Mouse (Mus musculus): ENCODE data around the gene Aph1b. TPM values are rescaled to one million over a fixed set of nuclear protein-coding genes. Genes with fewer than 3 reads are reported as not detected.
A peak's percentile ranks its signal among the peaks of the same experiment; 100 is the strongest.
"Not testable (repeated sequence)": the region's sequence is repeated elsewhere in the genome, so short reads cannot be mapped to it uniquely, and the experiment has no call there.

The Aph1b gene
- polyA plus RNA-seq (2016; fragmentation: Nextera tagmentation; extraction: Ambion mirVana), result 11.4 and 12.5 TPM in 2 replicates

DNA sequence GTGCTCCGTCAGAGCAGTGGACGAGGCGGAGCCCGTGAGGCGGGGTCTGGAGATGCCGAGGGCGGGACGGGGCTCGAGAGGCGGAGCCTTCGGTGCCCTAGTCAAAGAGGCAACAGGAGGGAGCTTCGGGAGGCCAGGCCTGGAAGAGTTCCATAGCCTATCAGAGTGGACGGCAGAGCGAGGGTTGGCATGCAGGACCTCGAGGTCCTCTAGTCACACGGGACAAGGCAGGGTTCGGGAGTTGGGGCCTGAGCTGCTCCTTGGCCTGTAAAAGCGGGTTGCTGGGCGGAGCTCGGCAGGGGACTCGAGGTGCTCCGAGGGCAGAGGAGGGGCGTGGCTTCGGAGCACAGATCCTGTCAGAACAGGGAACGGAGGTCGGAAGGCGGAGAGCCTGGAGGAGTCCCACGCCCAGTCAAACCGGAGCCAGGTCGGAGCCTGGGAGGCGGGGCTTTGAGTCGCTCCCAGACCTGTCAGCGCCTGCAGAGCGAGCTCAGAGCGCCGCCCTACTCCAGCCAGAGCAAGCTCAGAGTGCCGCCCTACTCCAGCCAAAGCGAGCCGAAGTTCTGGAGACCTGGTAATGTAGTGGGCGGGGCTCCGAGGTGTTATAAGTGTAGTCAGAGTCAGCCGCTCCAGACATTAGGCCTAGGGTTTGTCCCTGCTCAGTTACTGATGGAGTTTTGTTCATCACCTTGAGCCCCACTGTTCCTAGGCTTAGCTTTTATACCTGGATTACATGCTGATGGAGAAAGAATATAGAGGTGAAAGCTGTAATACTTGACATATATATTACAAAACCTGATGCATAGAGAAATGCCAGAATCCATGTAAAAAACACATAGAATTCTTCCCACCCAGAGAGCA, at the start of gene Aph1b:
Gene Aph1b (minus strand): TSS at position 27 of the 861 bp plus-strand sequence.
- Histone ChIP-seq H3K4me1 (replicated peaks) (peaks cover 23% of the 10 kb centered on the region), H3K4me3 (peak within 1 kb of the TSS; percentile 79), H3K36me3 (no peaks in the 10 kb centered on the region), H3K9me3 (no peaks in the 10 kb centered on the region), H3K27me3 (ENCODE audit: insufficient read depth, poor library complexity, severe bottlenecking) (no peaks in the 10 kb centered on the region; the same call in 1 of the 2 replicates), H3K27ac (peak within 1 kb of the TSS; percentile 96)
- WGBS, result under 1% methylated on average over 42 of the region's 42 CpGs
- DNase-seq (ENCODE audit: low spot score), result peak; percentile 98

DNA sequence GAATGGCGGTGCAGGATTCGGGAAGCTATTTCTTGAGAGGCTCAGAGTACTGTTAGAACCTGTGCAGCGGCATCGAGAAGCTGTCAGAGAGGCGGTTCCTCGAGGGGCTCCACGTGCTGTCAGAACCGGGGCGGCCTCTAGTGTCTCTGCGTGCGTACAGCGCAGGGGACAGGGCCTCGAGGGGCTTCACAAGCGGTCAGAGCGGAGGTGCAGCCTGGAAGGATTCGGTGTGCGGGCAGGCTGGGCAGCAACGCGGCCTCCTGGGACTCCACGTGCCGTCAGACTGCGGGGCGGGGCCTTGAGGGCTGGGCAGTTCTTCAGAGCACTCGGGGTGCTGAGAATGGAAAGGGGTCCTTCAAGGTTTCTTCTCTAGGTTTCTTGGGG, 39.8 kb upstream of the Aph1b start:
- H3K27ac ChIP-seq, result peak overlapping the region; percentile 79
- no peak for DNase-seq (ENCODE audit: low spot score)
- no peaks in the 10 kb centered on the region for H3K9me3 ChIP-seq
- H3K27me3 ChIP-seq (ENCODE audit: insufficient read depth, poor library complexity, severe bottlenecking), result peaks cover 41% of the 10 kb centered on the region
- no peaks in the 10 kb centered on the region for H3K36me3 ChIP-seq
- H3K4me3 ChIP-seq, result peak overlapping the region; percentile 77
- peaks cover 21% of the 10 kb centered on the region for H3K4me1 ChIP-seq (replicated peaks)
- under 1% methylated on average over 24 of the region's 24 CpGs for WGBS

DNA sequence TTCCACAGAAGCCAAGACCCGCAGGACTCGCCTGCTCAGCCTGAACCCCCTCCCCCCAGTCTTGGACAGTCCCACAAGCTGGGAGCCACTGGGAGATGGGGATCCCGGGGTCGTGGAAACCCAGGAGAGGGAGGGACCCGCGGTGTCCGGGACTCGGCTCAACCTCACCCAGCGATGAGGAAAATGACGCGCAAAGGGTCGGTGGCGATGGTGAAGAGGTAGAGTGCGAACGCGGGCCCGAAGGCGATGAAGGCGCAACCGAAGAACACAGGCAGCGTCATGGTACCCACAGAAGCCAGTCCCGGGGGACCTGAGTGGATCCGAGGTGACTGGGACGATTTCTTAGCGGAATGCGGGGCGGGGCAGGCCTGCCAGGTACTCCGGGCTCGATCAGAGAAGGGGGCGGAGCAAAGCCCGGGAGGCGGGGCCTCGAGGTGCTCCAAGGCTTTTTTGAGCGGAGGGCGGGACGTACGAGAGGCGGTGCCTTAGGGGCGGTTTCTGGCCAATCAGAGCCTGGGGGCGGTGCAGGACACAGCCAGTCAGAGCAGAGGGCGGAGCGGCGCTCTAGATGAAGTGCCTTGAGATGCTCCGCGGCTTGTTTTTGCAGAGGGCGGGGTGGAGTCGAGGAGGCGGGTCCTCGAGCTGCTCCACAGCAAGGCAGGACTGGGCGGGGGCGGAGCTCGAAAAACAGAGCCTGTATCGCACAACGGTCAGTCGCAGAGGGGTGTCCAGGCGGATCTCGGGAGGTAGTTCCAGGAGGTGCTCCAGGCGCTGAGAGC, 39.2 kb upstream of the Aph1b start, which contains the start of gene Aph1c:
Gene Aph1c (minus strand): TSS at position 409 of the 779 bp plus-strand sequence.
- peaks cover 41% of the 10 kb centered on the region for H3K27me3 ChIP-seq (ENCODE audit: insufficient read depth, poor library complexity, severe bottlenecking)
- under 1% methylated on average over 58 of the region's 58 CpGs for WGBS
- H3K4me1 ChIP-seq (replicated peaks), result peaks cover 21% of the 10 kb centered on the region
- no peaks in the 10 kb centered on the region for H3K36me3 ChIP-seq
- H3K4me3 ChIP-seq, result peak within 1 kb of the TSS; percentile 77
- H3K27ac ChIP-seq, result peak within 1 kb of the TSS; percentile 79
- peak; percentile 99 for DNase-seq (ENCODE audit: low spot score)
- H3K9me3 ChIP-seq, result no peaks in the 10 kb centered on the region

GRCm38 (mm10) chr9:66833851-66834250, 38.6 kb upstream of the Aph1b start:
- Histone ChIP-seq H3K36me3 (no peaks in the 10 kb centered on the region), H3K9me3 (no peaks in the 10 kb centered on the region), H3K27me3 (ENCODE audit: insufficient read depth, poor library complexity, severe bottlenecking) (peaks cover 41% of the 10 kb centered on the region), H3K4me1 (replicated peaks) (peaks cover 21% of the 10 kb centered on the region), H3K27ac (no peak overlapping the region), H3K4me3 (peak overlapping the region; percentile 77)
- no peak for DNase-seq (ENCODE audit: low spot score)
- 15% methylated on average over 7 of the region's 7 CpGs for WGBS

DNA sequence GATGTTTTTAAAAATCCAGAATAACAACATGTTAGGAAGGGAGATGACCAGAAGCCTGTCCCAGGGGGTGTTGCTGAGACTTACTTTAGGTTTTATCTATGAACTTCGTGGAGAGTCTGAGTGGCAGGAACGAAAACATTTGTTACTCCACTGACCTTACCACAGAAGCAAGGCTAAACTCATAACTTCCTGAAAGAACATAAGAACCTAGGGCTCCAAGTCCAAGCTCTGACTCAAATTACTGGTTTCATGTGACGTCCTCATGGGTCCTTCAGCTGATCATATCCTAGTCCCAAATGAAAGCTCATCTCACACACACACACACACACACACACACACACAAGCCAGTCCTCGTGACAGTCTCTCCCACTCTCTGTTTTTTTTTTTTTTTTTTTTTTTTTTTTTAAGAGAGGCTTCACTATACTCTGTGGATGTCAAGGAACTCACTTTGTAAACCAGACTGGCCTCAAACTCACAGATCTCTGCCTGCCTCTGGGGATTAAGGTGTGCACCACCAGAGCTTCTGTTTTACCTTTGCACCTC, 37.1 kb upstream of the Aph1b start:
- Histone ChIP-seq H3K27ac (no peak overlapping the region), H3K9me3 (no peaks in the 10 kb centered on the region), H3K36me3 (no peaks in the 10 kb centered on the region), H3K27me3 (ENCODE audit: insufficient read depth, poor library complexity, severe bottlenecking) (peaks cover 45% of the 10 kb centered on the region), H3K4me1 (replicated peaks) (peaks cover 21% of the 10 kb centered on the region), H3K4me3 (no peak overlapping the region)
- DNase-seq (ENCODE audit: low spot score), result no peak
- WGBS, result 66% methylated on average over 4 of the region's 4 CpGs

GRCm38 (mm10) chr9:66825990-66826389, 30.7 kb upstream of the Aph1b start:
- 65% methylated on average over 1 of the region's 1 CpGs for WGBS
- no peak for DNase-seq (ENCODE audit: low spot score)
- Histone ChIP-seq H3K27me3 (ENCODE audit: insufficient read depth, poor library complexity, severe bottlenecking) (peaks cover 4% of the 10 kb centered on the region; the same call in 1 of the 2 replicates), H3K9me3 (no peaks in the 10 kb centered on the region), H3K4me3 (no peak overlapping the region), H3K36me3 (no peaks in the 10 kb centered on the region), H3K27ac (no peak overlapping the region), H3K4me1 (replicated peaks) (no peaks in the 10 kb centered on the region)

DNA sequence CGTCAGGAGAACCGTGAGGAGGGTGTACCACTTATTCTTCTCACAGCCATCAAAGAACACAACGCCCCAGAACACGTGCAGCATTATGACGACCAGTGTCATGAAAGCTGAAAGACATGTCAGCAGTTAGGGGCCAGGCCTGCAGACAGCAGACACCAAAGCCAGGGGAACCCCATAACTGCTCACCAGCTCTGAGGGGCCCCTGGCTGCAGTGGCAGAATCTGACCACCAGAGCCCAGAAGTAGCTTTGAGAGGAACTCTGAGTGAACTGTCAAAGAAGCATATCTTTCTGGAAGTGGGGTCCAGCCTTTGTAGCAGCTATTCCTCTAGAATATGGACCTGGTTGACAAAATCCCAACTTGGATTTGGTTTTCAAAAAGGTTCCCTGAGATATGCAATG, 27.0 kb upstream of the Aph1b start:
- not testable (repeated sequence) for H3K27me3 ChIP-seq (ENCODE audit: insufficient read depth, poor library complexity, severe bottlenecking); H3K9me3 ChIP-seq; H3K4me1 ChIP-seq (replicated peaks); DNase-seq (ENCODE audit: low spot score); H3K27ac ChIP-seq; H3K4me3 ChIP-seq; H3K36me3 ChIP-seq
- WGBS, result 92% methylated on average over 2 of the region's 5 CpGs

- no peaks in the 10 kb centered on the region for H3K9me3 ChIP-seq
- no peaks in the 10 kb centered on the region for H3K27me3 ChIP-seq (ENCODE audit: insufficient read depth, poor library complexity, severe bottlenecking)
- H3K36me3 ChIP-seq, result no peaks in the 10 kb centered on the region
- 0 out of 2 replicates have a peak, but pooled peaks cover 2% of the 10 kb centered on the region for H3K4me1 ChIP-seq (replicated peaks)
- no peak for DNase-seq (ENCODE audit: low spot score)
- WGBS, result 74% methylated on average over 5 of the region's 5 CpGs
- H3K4me3 ChIP-seq, result no peak overlapping the region
- H3K27ac ChIP-seq, result no peak overlapping the region
Observed at GRCm38 (mm10) chr9:66820996-66821395, 25.7 kb upstream of the Aph1b start.

GRCm38 (mm10) chr9:66813392-66813791, 18.1 kb upstream of the Aph1b start:
- H3K27ac ChIP-seq, result no peak overlapping the region
- DNase-seq (ENCODE audit: low spot score), result no peak
- H3K4me1 ChIP-seq (replicated peaks), result peaks cover 13% of the 10 kb centered on the region; the same call in 1 of the 2 replicates
- WGBS, result 8% methylated on average over 2 of the region's 2 CpGs
- H3K36me3 ChIP-seq, result no peaks in the 10 kb centered on the region
- no peaks in the 10 kb centered on the region for H3K9me3 ChIP-seq
- H3K27me3 ChIP-seq (ENCODE audit: insufficient read depth, poor library complexity, severe bottlenecking), result peaks cover 4% of the 10 kb centered on the region; the same call in 1 of the 2 replicates
- no peak overlapping the region for H3K4me3 ChIP-seq

DNA sequence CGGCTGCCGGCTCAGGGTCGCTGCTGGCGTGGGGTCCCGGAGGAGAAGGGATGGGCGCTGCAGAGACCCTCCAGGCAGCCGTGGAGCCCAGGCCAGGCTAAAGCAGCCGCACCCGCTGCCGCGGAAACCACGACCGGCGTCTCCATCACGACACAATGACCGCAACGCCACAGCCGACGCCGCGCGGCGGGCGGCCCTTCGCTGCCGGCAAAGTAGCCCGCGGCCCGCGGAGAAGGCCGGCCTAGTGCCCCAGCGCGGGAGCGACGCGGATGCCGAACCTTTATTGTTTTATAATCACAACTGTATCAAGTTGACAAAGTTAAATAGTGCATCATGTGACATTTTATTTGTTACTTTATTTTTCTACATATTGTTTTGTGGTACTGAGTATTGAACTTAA, 10.7 kb upstream of the Aph1b start:
- not testable (repeated sequence) for H3K36me3 ChIP-seq, H3K9me3 ChIP-seq
- Histone ChIP-seq H3K27ac (peak overlapping the region; percentile 75), H3K4me1 (replicated peaks) (peaks cover 13% of the 10 kb centered on the region; the same call in 1 of the 2 replicates), H3K4me3 (peak overlapping the region; percentile 45), H3K27me3 (ENCODE audit: insufficient read depth, poor library complexity, severe bottlenecking) (peaks cover 63% of the 10 kb centered on the region)
- WGBS, result 1% methylated on average over 32 of the region's 37 CpGs
- peak; percentile 55 for DNase-seq (ENCODE audit: low spot score)

- Histone ChIP-seq H3K36me3 (no peaks in the 10 kb centered on the region), H3K4me3 (no peak overlapping the region), H3K27me3 (ENCODE audit: insufficient read depth, poor library complexity, severe bottlenecking) (peaks cover 46% of the 10 kb centered on the region), H3K4me1 (replicated peaks) (peaks cover 13% of the 10 kb centered on the region; the same call in 1 of the 2 replicates), H3K27ac (no peak overlapping the region), H3K9me3 (no peaks in the 10 kb centered on the region)
- WGBS, result 55% methylated on average over 12 of the region's 12 CpGs
- DNase-seq (ENCODE audit: low spot score), result no peak
Observed at GRCm38 (mm10) chr9:66801947-66802346, 6.7 kb upstream of the Aph1b start.

- no peak for DNase-seq (ENCODE audit: low spot score)
- Histone ChIP-seq H3K4me3 (peak within 1 kb of the TSS; percentile 79), H3K27ac (peak within 1 kb of the TSS; percentile 96), H3K4me1 (replicated peaks) (peaks cover 25% of the 10 kb centered on the region), H3K9me3 (no peaks in the 10 kb centered on the region), H3K36me3 (no peaks in the 10 kb centered on the region), H3K27me3 (ENCODE audit: insufficient read depth, poor library complexity, severe bottlenecking) (peaks cover 5% of the 10 kb centered on the region)
- WGBS, result 82% methylated on average over 5 of the region's 5 CpGs
Observed at GRCm38 (mm10) chr9:66796739-66797138, 1.4 kb upstream of the Aph1b start, which contains the start of gene Gm10647. Gm10647 (plus strand) TSS chr9:66797039.
